Mouse (Mus musculus) frontal cortex, adult 2 months (tissue): ENCODE results near the gene Cntnap1. TPM values are rescaled to one million over a fixed set of nuclear protein-coding genes. Genes with fewer than 3 reads are reported as not detected.
A peak's percentile ranks its signal among the peaks of the same experiment; 100 is the strongest.

ENCODE experiments used
- DNase-seq, 2 experiments: peaks; one replicate each; pipeline ENCODE4 v3.0.0; 2022; ENCODE audit warnings: low spot score in 1 of 2; ENCODE audit errors: extremely low spot score in 1 of 2
- polyA plus RNA-seq: library from polyadenylated mRNA; depleted of rRNA; stranded (reverse); fragments of >200 nt; gene quantifications from 2 replicates; pipeline ENCODE4 v1.2.3, GENCODE M21; 2012

Gene Cntnap1
- polyA plus RNA-seq, 1 experiment, result 65.8 TPM

- no peak for DNase-seq
Measured at GRCm38 (mm10) chr11:101169301-101170107, 819 bp upstream of the Cntnap1 start.

GRCm38 (mm10) chr11:101170811-101171610 is 688 bp downstream of the Cntnap1 start, which contains the start of gene Plekhh3:
Gene Plekhh3 (minus strand): TSS chr11:101171351.
- DNase-seq, result peak; percentile 96 to 97

- peak in 1 of 2 experiments; percentile 77 for DNase-seq
Measured at GRCm38 (mm10) chr11:101171721-101172433, 1.6 kb downstream of the Cntnap1 start.

GRCm38 (mm10) chr11:101172434-101172815 is 2.1 kb downstream of the Cntnap1 start:
- no peak for DNase-seq

- DNase-seq, result no peak
Measured at GRCm38 (mm10) chr11:101173112-101173511, 2.8 kb downstream of the Cntnap1 start.

- peak in 1 of 2 experiments; percentile 65 for DNase-seq
Measured at GRCm38 (mm10) chr11:101173631-101174388, 3.5 kb downstream of the Cntnap1 start.

- DNase-seq, result no peak
Measured at GRCm38 (mm10) chr11:101174389-101174745, 4.0 kb downstream of the Cntnap1 start.

- no peak for DNase-seq
Measured at GRCm38 (mm10) chr11:101174851-101175628, 4.7 kb downstream of the Cntnap1 start, which contains the start of gene Ccr10. Gene Ccr10 (minus strand): TSS chr11:101175443.

GRCm38 (mm10) chr11:101175636-101176116 is 5.4 kb downstream of the Cntnap1 start:
- DNase-seq, result peak in 1 of 2 experiments; percentile 73

GRCm38 (mm10) chr11:101176117-101176691 is 5.9 kb downstream of the Cntnap1 start:
- peak in 1 of 2 experiments; percentile 61 for DNase-seq

GRCm38 (mm10) chr11:101176933-101177773 is 6.8 kb downstream of the Cntnap1 start:
- peak in 1 of 2 experiments; percentile 86 for DNase-seq

GRCm38 (mm10) chr11:101178061-101179058 is 8.0 kb downstream of the Cntnap1 start:
- no peak for DNase-seq

GRCm38 (mm10) chr11:101179306-101179705 is 9.0 kb downstream of the Cntnap1 start:
- DNase-seq, result no peak

- DNase-seq, result no peak
Measured at GRCm38 (mm10) chr11:101180261-101180660, 9.9 kb downstream of the Cntnap1 start.

- peak in 1 of 2 experiments; percentile 77 for DNase-seq
Measured at GRCm38 (mm10) chr11:101180846-101181740, 10.8 kb downstream of the Cntnap1 start.

GRCm38 (mm10) chr11:101181961-101182360 is 11.6 kb downstream of the Cntnap1 start:
- DNase-seq, result no peak
